Mouse (Mus musculus) urinary bladder, adult 2 months (tissue): ENCODE results near the gene Olfr373. TPM values are rescaled to one million over a fixed set of nuclear protein-coding genes. Genes with fewer than 3 reads are reported as not detected.
A peak's percentile ranks its signal among the peaks of the same experiment; 100 is the strongest.

Experiments
- DNase-seq: peaks from one replicate; pipeline ENCODE4 v3.0.0; 2022; ENCODE audit warnings: low spot score
- polyA plus RNA-seq: library from polyadenylated mRNA; depleted of rRNA; stranded (reverse); fragments of >200 nt; gene quantifications from 2 replicates; pipeline ENCODE4 v1.2.3, GENCODE M21; 2012; rRNA removed

Olfr373 gene
- polyA plus RNA-seq, 1 experiment: not detected

GRCm38 (mm10) chr8:72133507-72133906, 50.5 kb downstream of the Olfr373 start:
- DNase-seq: no peak

- DNase-seq: peak; percentile 66
Measured at GRCm38 (mm10) chr8:72134756-72135445, 51.9 kb downstream of the Olfr373 start, which contains the start of gene Tpm4. Tpm4 (plus strand) TSS chr8:72134975.

- peak; percentile 42 for DNase-seq
Measured at GRCm38 (mm10) chr8:72135446-72136301, 52.7 kb downstream of the Olfr373 start.

GRCm38 (mm10) chr8:72136302-72136978, 53.5 kb downstream of the Olfr373 start:
- peak; percentile 51 for DNase-seq

- DNase-seq: no peak
Measured at GRCm38 (mm10) chr8:72137431-72137830, 54.5 kb downstream of the Olfr373 start.

- no peak for DNase-seq
Measured at GRCm38 (mm10) chr8:72138456-72138855, 55.5 kb downstream of the Olfr373 start.

- DNase-seq: no peak
Measured at GRCm38 (mm10) chr8:72143256-72143824, 60.4 kb downstream of the Olfr373 start.

- no peak for DNase-seq
Measured at GRCm38 (mm10) chr8:72144345-72144975, 61.5 kb downstream of the Olfr373 start.

GRCm38 (mm10) chr8:72145511-72145910, 62.5 kb downstream of the Olfr373 start:
- no peak for DNase-seq

- no peak for DNase-seq
Measured at GRCm38 (mm10) chr8:72146056-72146455, 63.1 kb downstream of the Olfr373 start.

- DNase-seq: no peak
Measured at GRCm38 (mm10) chr8:72146556-72146955, 63.6 kb downstream of the Olfr373 start.

- no peak for DNase-seq
Measured at GRCm38 (mm10) chr8:72147266-72147665, 64.3 kb downstream of the Olfr373 start.

GRCm38 (mm10) chr8:72149056-72149455, 66.1 kb downstream of the Olfr373 start:
- no peak for DNase-seq

- DNase-seq: no peak
Measured at GRCm38 (mm10) chr8:72151418-72152078, 68.6 kb downstream of the Olfr373 start.

Other genes with a start within 250 kb of the Olfr373 start
- gene Zfp709, start 201.2 kb upstream of the Olfr373 start, polyA plus RNA-seq: 2.0 and 2.7 TPM in 2 replicates
- gene Zfp882, start 174.6 kb upstream of the Olfr373 start, polyA plus RNA-seq: 2.1 and 2.6 TPM in 2 replicates
- gene Zfp617, start 174.5 kb upstream of the Olfr373 start, polyA plus RNA-seq: 17.0 and 20.5 TPM in 2 replicates
- 18.9 and 21.7 TPM in 2 replicates for gene Zfp961, start 132.1 kb upstream of the Olfr373 start, polyA plus RNA-seq
- gene Cyp4f18, start 73.6 kb upstream of the Olfr373 start, polyA plus RNA-seq: 3.6 TPM in 2 replicates
- not detected in 2 replicates for gene Olfr372, start 42.0 kb upstream of the Olfr373 start, polyA plus RNA-seq
- gene Olfr374, start 23.9 kb downstream of the Olfr373 start, polyA plus RNA-seq: not detected in 2 replicates
- 200 and 234 TPM in 2 replicates for gene Tpm4, start 51.8 kb downstream of the Olfr373 start, polyA plus RNA-seq
- gene Rab8a, start 78.0 kb downstream of the Olfr373 start, polyA plus RNA-seq: 82.2 and 89.4 TPM in 2 replicates
- gene Hsh2d, start 106.5 kb downstream of the Olfr373 start, polyA plus RNA-seq: 0.23 and 0.24 TPM in 2 replicates
- 0.04 and 0.11 TPM in 2 replicates for gene Cib3, start 129.7 kb downstream of the Olfr373 start, polyA plus RNA-seq
- not detected in 2 replicates for gene Gm11034, start 130.5 kb downstream of the Olfr373 start, polyA plus RNA-seq
- gene Fam32a, start 136.6 kb downstream of the Olfr373 start, polyA plus RNA-seq: 70.7 and 77.4 TPM in 2 replicates
- gene Ap1m1, start 156.8 kb downstream of the Olfr373 start, polyA plus RNA-seq: 75.1 TPM in 2 replicates
- gene Gm10282, start 222.1 kb downstream of the Olfr373 start, polyA plus RNA-seq: 6.2 and 8.5 TPM in 2 replicates
- 32.4 and 36.7 TPM in 2 replicates for gene Klf2, start 235.9 kb downstream of the Olfr373 start, polyA plus RNA-seq